Mouse (Mus musculus) ES-Bruce4 (cell line): ENCODE measurements around the gene H2-M10.1. TPM values are rescaled to one million over a fixed set of nuclear protein-coding genes. Genes with fewer than 3 reads are reported as not detected.

Experiments
- H3K27ac ChIP-seq: 2 replicates; pipeline ENCODE4 v1.5.1; 2012; ENCODE audit warnings: low read length, inconsistent platforms; ENCODE audit not compliant: insufficient read depth
- H3K27me3 ChIP-seq: 2 replicates; pipeline ENCODE4 v1.6.1; 2012; ENCODE audit warnings: mild to moderate bottlenecking, low read length, inconsistent platforms; ENCODE audit not compliant: control insufficient read depth, poor library complexity, insufficient read depth, severe bottlenecking
- H3K36me3 ChIP-seq: 2 replicates; pipeline ENCODE4 v1.6.1; 2012; ENCODE audit warnings: inconsistent platforms, mild to moderate bottlenecking, low read length, moderate library complexity; ENCODE audit not compliant: control insufficient read depth, poor library complexity, insufficient read depth, severe bottlenecking
- H3K4me1 ChIP-seq: one replicate; pipeline ENCODE4 v1.8.1; 2011; ENCODE audit warnings: low read length; ENCODE audit not compliant: control insufficient read depth, insufficient read depth
- H3K4me3 ChIP-seq: 2 replicates; pipeline ENCODE4 v1.5.1; 2011; ENCODE audit warnings: low read depth, mild to moderate bottlenecking, low read length
- H3K9ac ChIP-seq: 2 replicates; pipeline ENCODE4 v1.6.1; 2012; ENCODE audit warnings: low read depth, mild to moderate bottlenecking, inconsistent platforms; ENCODE audit not compliant: poor library complexity, severe bottlenecking
- H3K9me3 ChIP-seq: replicated peaks from 2 replicates; pipeline ENCODE4 v1.6.1; 2012; ENCODE audit warnings: mild to moderate bottlenecking, low read length, inconsistent platforms; ENCODE audit not compliant: control insufficient read depth, poor library complexity, insufficient read depth, severe bottlenecking
- CTCF ChIP-seq: IDR thresholded peaks from one replicate; pipeline ENCODE4 v1.8.1; 2011; ENCODE audit warnings: low read depth, low read length
- EP300 ChIP-seq: IDR thresholded peaks from 2 replicates; pipeline ENCODE4 v1.6.1; 2011; ENCODE audit warnings: low read depth, low read length; ENCODE audit not compliant: insufficient read depth
- POLR2A ChIP-seq: IDR thresholded peaks from one replicate; pipeline ENCODE4 v1.8.1; 2011; ENCODE audit warnings: low read length; ENCODE audit not compliant: insufficient read depth
- polyA plus RNA-seq: library from polyadenylated mRNA; stranded (reverse); fragments of >200 nt; gene quantifications from 2 replicates; pipeline ENCODE4 v1.2.4, GENCODE M21; 2011; ENCODE audit warnings: low read depth; ENCODE audit not compliant: missing spikeins, insufficient read depth, insufficient read length

The H2-M10.1 gene
- polyA plus RNA-seq, 1 experiment, result not detected

DNA sequence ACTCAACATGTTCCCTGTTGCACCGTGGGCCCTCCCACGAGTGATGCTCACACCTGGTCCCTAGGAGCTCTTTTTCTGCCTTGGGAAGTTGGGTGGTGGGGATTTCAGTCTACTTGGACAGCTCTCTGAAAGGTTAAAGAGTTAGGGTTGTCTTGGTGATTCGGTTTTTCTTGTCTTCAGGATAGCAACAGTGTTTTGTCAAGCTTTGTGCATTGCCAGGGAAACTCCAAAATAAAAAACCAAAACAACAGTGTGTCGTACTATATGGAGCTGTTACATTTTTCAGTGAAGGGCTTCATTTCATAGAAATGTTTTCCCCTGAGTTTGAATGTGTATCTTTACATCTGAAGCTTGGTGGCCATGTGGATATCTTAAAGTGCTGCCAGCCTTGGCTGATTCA, 51.2 kb downstream of the H2-M10.1 start:
- H3K9me3 ChIP-seq, result no peaks in the 10 kb centered on the region
- no peak overlapping the region for H3K4me3 ChIP-seq
- TF ChIP-seq POLR2A (no peak), EP300 (no peak), CTCF (no peak)
- H3K9ac ChIP-seq, result no peak overlapping the region
- H3K27me3 ChIP-seq, result no peaks in the 10 kb centered on the region
- H3K27ac ChIP-seq, result no peak overlapping the region
- H3K36me3 ChIP-seq, result peaks cover 4% of the 10 kb centered on the region; the same call in 1 of the 2 replicates
- H3K4me1 ChIP-seq, result no peaks in the 10 kb centered on the region

DNA sequence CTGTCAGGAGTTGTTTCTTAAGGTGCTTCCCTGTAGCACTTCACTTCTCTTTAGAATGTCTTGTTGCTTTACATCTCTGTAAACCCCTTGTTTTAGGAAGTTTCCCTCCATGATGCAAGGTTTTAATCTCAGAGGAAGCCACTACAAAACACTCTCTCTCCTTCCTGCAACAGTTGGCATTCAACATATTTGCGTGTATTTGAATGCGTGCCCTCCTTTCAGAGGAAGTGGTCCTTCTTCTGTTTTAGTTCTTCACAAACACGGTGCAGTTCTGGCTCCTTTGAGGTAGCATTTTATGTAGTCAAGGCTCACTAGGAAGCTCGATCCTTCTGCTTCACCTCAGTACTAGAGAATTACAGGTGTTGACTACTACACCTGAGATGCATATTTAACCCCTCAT, 52.2 kb downstream of the H2-M10.1 start:
- Histone ChIP-seq H3K27ac (no peak overlapping the region), H3K27me3 (no peaks in the 10 kb centered on the region), H3K36me3 (peaks cover 2% of the 10 kb centered on the region; the same call in 1 of the 2 replicates), H3K4me1 (no peaks in the 10 kb centered on the region), H3K4me3 (no peak overlapping the region), H3K9me3 (no peaks in the 10 kb centered on the region), H3K9ac (no peak overlapping the region)
- no peak for TF ChIP-seq EP300
- TF ChIP-seq POLR2A, result no peak
- no peak for TF ChIP-seq CTCF

Other genes with a start within 250 kb of the H2-M10.1 start
- 0.41 TPM in 1 of 2 replicates, not detected in the other for gene Gm19684, start 204.5 kb downstream of the H2-M10.1 start, polyA plus RNA-seq
- 0.81 and 1.4 TPM in 2 replicates for gene Gm7030, start 196.7 kb downstream of the H2-M10.1 start, polyA plus RNA-seq
- 13.5 and 17.5 TPM in 2 replicates for gene Gm8909, start 157.6 kb downstream of the H2-M10.1 start, polyA plus RNA-seq
- 0.64 and 0.84 TPM in 2 replicates for gene H2-T3, start 135.9 kb downstream of the H2-M10.1 start, polyA plus RNA-seq
- 32.1 and 35.0 TPM in 2 replicates for gene Rpp21, start 68.1 kb downstream of the H2-M10.1 start, polyA plus RNA-seq
- 14.2 and 15.5 TPM in 2 replicates for gene Trim39, start 53.9 kb downstream of the H2-M10.1 start, polyA plus RNA-seq
- gene H2-M10.2, start 39.7 kb downstream of the H2-M10.1 start, polyA plus RNA-seq, result not detected in 2 replicates
- not detected in 2 replicates for gene H2-M10.3, start 42.3 kb upstream of the H2-M10.1 start, polyA plus RNA-seq
- gene H2-M10.4, start 136.2 kb upstream of the H2-M10.1 start, polyA plus RNA-seq, result not detected in 2 replicates
- not detected in 2 replicates for gene H2-M11, start 220.9 kb upstream of the H2-M10.1 start, polyA plus RNA-seq